Mouse (Mus musculus) liver, postnatal 0 days (tissue): Measurements from ENCODE around the gene Ccdc162.

Source experiments
- CTCF ChIP-seq: sonication (generic); IDR thresholded peaks from 2 replicates; pipeline ENCODE4 v1.5.1; 2016; ENCODE audit warnings: antibody characterized with exemption, low read depth
- EP300 ChIP-seq: IDR thresholded peaks from 2 replicates; pipeline ENCODE4 v1.6.1; 2016; ENCODE audit warnings: antibody characterized with exemption, low read depth, mild to moderate bottlenecking

- TF ChIP-seq CTCF (no peak), EP300 (no peak)
Measured at GRCm38 (mm10) chr10:41675243-41675642, 41.2 kb downstream of the Ccdc162 start.
